Mouse (Mus musculus): ENCODE data around the gene Usp21.

Usp21 gene

GRCm38 (mm10) chr1:171283188-171284160 lies 4.3 kb downstream of the Usp21 start:
- no peak for DNase-seq

- DNase-seq: peak; percentile 25
Measured at GRCm38 (mm10) chr1:171282086-171282805, 5.5 kb downstream of the Usp21 start.

- DNase-seq: peak; percentile 66
Measured at GRCm38 (mm10) chr1:171281528-171281923, 6.3 kb downstream of the Usp21 start.

GRCm38 (mm10) chr1:171280916-171281527 lies 6.8 kb downstream of the Usp21 start, which contains the start of gene Ppox:
Gene Ppox (minus strand): TSS chr1:171281186.
- peak; percentile 98 for DNase-seq

- peak; percentile 5 for DNase-seq
Measured at GRCm38 (mm10) chr1:171280250-171280915, 7.4 kb downstream of the Usp21 start.

- peak; percentile 1 for DNase-seq
Measured at GRCm38 (mm10) chr1:171279721-171280120, 8.1 kb downstream of the Usp21 start.

- DNase-seq: peak; percentile 2
Measured at GRCm38 (mm10) chr1:171279012-171279705, 8.6 kb downstream of the Usp21 start.

- no peak for DNase-seq
Measured at GRCm38 (mm10) chr1:171278436-171278835, 9.4 kb downstream of the Usp21 start.

- DNase-seq: no peak
Measured at GRCm38 (mm10) chr1:171277736-171278135, 10.1 kb downstream of the Usp21 start.

- no peak for DNase-seq
Measured at GRCm38 (mm10) chr1:171276110-171276748, 11.6 kb downstream of the Usp21 start.

- DNase-seq: no peak
Measured at GRCm38 (mm10) chr1:171275144-171275734, 12.6 kb downstream of the Usp21 start.

- no peak for DNase-seq
Measured at GRCm38 (mm10) chr1:171274171-171274570, 13.6 kb downstream of the Usp21 start.

GRCm38 (mm10) chr1:171272086-171272485 lies 15.7 kb downstream of the Usp21 start:
- no peak for DNase-seq

GRCm38 (mm10) chr1:171271622-171272021 lies 16.2 kb downstream of the Usp21 start:
- DNase-seq: no peak

GRCm38 (mm10) chr1:171271196-171271595 lies 16.6 kb downstream of the Usp21 start:
- DNase-seq: no peak

- DNase-seq: no peak
Measured at GRCm38 (mm10) chr1:171270573-171270900, 17.3 kb downstream of the Usp21 start.

- DNase-seq: peak; percentile 95
Measured at GRCm38 (mm10) chr1:171269848-171270572, 17.8 kb downstream of the Usp21 start, which contains the start of gene B4galt3. Gene B4galt3 (plus strand): TSS chr1:171270328.

GRCm38 (mm10) chr1:171268341-171268740 lies 19.4 kb downstream of the Usp21 start:
- DNase-seq: no peak

- DNase-seq: no peak
Measured at GRCm38 (mm10) chr1:171265971-171266744, 21.6 kb downstream of the Usp21 start.

Measured in layer of hippocampus, adult 9-11 months (tissue).